ENCODE assay signal across 36 mouse cellular contexts in genomic region chr9:122854526-122854925, GRCm38 (mm10). TPM values are rescaled to one million over a fixed set of nuclear protein-coding genes. Genes with fewer than 3 reads are reported as not detected.
"Had no signal": no experiment of that assay in that cellular context is flagged by ENCODE, and none has a peak within 500 bp of the region (broad histone marks: within the 10 kb centered on the region; RNA-seq: fewer than 3 reads in every experiment).

No protein-coding gene starts in this region.

- H3K4me3 ChIP-seq: gastrocnemius, adult 2 months; heart, embryonic 13.5 days; heart, embryonic 15.5 days; hindbrain, embryonic 10.5 days; hindbrain, embryonic 12.5 days; intestine, embryonic 15.5 days; layer of hippocampus, adult 2 months; left cerebral cortex, adult 2 months; limb, embryonic 10.5 days; limb, embryonic 12.5 days; liver, embryonic 13.5 days; liver, embryonic 15.5 days had no signal

- DNase-seq: gastrocnemius, adult 2 months; gastrocnemius, postnatal 10 days; gastrocnemius, postnatal 25 days; heart, postnatal 14 days; heart, postnatal 4 days; kidney, adult 18-20 months; kidney, adult 9 months; kidney, postnatal 10 days; kidney, postnatal 25 days; kidney, postnatal 4 days; liver, embryonic 13.5 days; liver, postnatal 0 days had no signal

- ATAC-seq: forebrain, embryonic 16.5 days; hindbrain, embryonic 16.5 days; inflammation-experienced regulatory T-cells, adult 6 months; intestine, embryonic 15.5 days; intestine, postnatal 0 days; liver, postnatal 0 days had no signal

- H3K9me3 ChIP-seq: limb, embryonic 10.5 days had no signal

- H3K27ac ChIP-seq: gastrocnemius, adult 2 months; heart, embryonic 13.5 days; heart, embryonic 15.5 days; hindbrain, embryonic 10.5 days; hindbrain, embryonic 12.5 days; hindbrain, embryonic 14.5 days; intestine, embryonic 15.5 days; layer of hippocampus, adult 2 months; left cerebral cortex, adult 2 months; limb, embryonic 10.5 days; limb, embryonic 12.5 days; liver, embryonic 13.5 days; liver, embryonic 15.5 days had no signal

- H3K27me3 ChIP-seq: heart, embryonic 13.5 days; heart, embryonic 15.5 days; hindbrain, embryonic 12.5 days; intestine, embryonic 15.5 days; limb, embryonic 12.5 days; liver, embryonic 13.5 days; liver, embryonic 15.5 days had no signal

- H3K9ac ChIP-seq: heart, embryonic 13.5 days; heart, embryonic 15.5 days; hindbrain, embryonic 12.5 days; hindbrain, embryonic 14.5 days; intestine, embryonic 15.5 days; limb, embryonic 12.5 days; liver, embryonic 13.5 days; liver, embryonic 15.5 days; liver, postnatal 0 days had no signal

- H3K4me2 ChIP-seq: heart, embryonic 13.5 days; heart, embryonic 15.5 days; hindbrain, embryonic 12.5 days; hindbrain, embryonic 14.5 days; intestine, embryonic 15.5 days; limb, embryonic 12.5 days; liver, embryonic 11.5 days; liver, embryonic 13.5 days; liver, embryonic 15.5 days had no signal

- H3K4me1 ChIP-seq: heart, embryonic 13.5 days; hindbrain, embryonic 10.5 days; hindbrain, embryonic 12.5 days; intestine, embryonic 15.5 days; limb, embryonic 10.5 days; limb, embryonic 12.5 days; liver, embryonic 13.5 days; liver, embryonic 15.5 days had no signal

RNA-seq across cellular contexts. Expression of gene Gm35549, which starts 10.7 kb away (rescaled TPM):
- total RNA-seq: gastrocnemius, adult 2 months; gastrocnemius, postnatal 10 days; gastrocnemius, postnatal 25 days; gastrocnemius, postnatal 4 days; granulocyte monocyte progenitor cell, adult 5-6 weeks; heart, adult 8-10 months; heart, postnatal 14 days; heart, postnatal 4 days; layer of hippocampus, adult 2 months; layer of hippocampus, postnatal 10 days; layer of hippocampus, postnatal 25 days; left cerebral cortex, adult 2 months; left cerebral cortex, postnatal 14 days; left cerebral cortex, postnatal 36 days had no signal
- polyA plus RNA-seq: frontal cortex, adult 2 months; heart, embryonic 13.5 days; hindbrain, embryonic 10.5 days; intestine, embryonic 15.5 days; intestine, postnatal 0 days; liver, embryonic 11.5 days; liver, embryonic 13.5 days; liver, embryonic 15.5 days; liver, postnatal 0 days had no signal
